Mouse (Mus musculus) brain, embryonic 14.5 days (tissue): Measurements from ENCODE around the gene Prop1.

ENCODE experiments used
- CTCF ChIP-seq: fragments of 200-500 bp; IDR thresholded peaks from 2 replicates; pipeline ENCODE4 v1.5.1; 2012; ENCODE audit warnings: inconsistent platforms, mild to moderate bottlenecking, moderate library complexity, borderline replicate concordance; ENCODE audit not compliant: insufficient read depth, insufficient read length; ENCODE audit errors: extremely low read depth
- POLR2A ChIP-seq: fragments of 200-500 bp; IDR thresholded peaks from 2 replicates; pipeline ENCODE4 v1.6.1; 2012; ENCODE audit warnings: mild to moderate bottlenecking, inconsistent platforms, borderline replicate concordance; ENCODE audit not compliant: poor library complexity, insufficient read depth, insufficient read length, severe bottlenecking; ENCODE audit errors: extremely low read depth

GRCm38 (mm10) chr11:50915671-50916320 is 37.8 kb downstream of the Prop1 start, which contains the start of gene Zfp2:
- TF ChIP-seq CTCF (peak; percentile 77), POLR2A (peak; percentile 72; the same call in 1 of the 2 replicates)
